Comparison of ENCODE assay signal across 10 mouse cellular contexts in genomic region chr17:46576070-46576469, GRCm38 (mm10). TPM values are rescaled to one million over a fixed set of nuclear protein-coding genes. Genes with fewer than 3 reads are reported as not detected.
DNase-seq lines count a peak whose midpoint lies in the region; ATAC-seq and TF ChIP-seq lines count a peak whose summit lies in the region.
"Had no signal": no experiment of that assay in that cellular context is flagged by ENCODE, and none has a peak within 500 bp of the region (broad histone marks: within the 10 kb centered on the region; RNA-seq: fewer than 3 reads in every experiment).

No protein-coding gene starts in this region.

- TF ChIP-seq POLR2A in heart, adult 2 months (IDR thresholded peaks at IDR 0.05; ENCODE audit: insufficient read depth, low read depth, low read length), result no peak
- no peak for TF ChIP-seq POLR2A in bone marrow, adult 2 months (IDR thresholded peaks at IDR 0.05; ENCODE audit: borderline replicate concordance, control insufficient read depth, low read depth, low read length)

- WGBS in heart, adult 2 months, result 86% methylated on average over 13 of the region's 13 CpGs
- WGBS in bone marrow, adult 2 months, result 68% methylated on average over 13 of the region's 13 CpGs
- WGBS in heart, embryonic 11.5 days (ENCODE audit: insufficient replicate concordance), result 84% methylated on average over 13 of the region's 13 CpGs

- intact Hi-C loops in heart, adult 2 months (cut with DNase I), result no loop called here

- DNase-seq in heart, adult 2 months, result no peak
- no peak for DNase-seq in heart, postnatal 4 days
- peak; percentile 44 to 49 for DNase-seq in B cell, adult 2 months
- no peak for DNase-seq in cerebellum, postnatal 25 days
- DNase-seq: cerebellum, postnatal 14 days; gastrocnemius, postnatal 14 days had no signal

- peak; percentile 58; the same call in 1 of the 2 replicates for ATAC-seq in megakaryocyte progenitor cell, adult 5-6 weeks (replicated peaks; ENCODE audit: poor library complexity)
- no peak for ATAC-seq in heart, embryonic 11.5 days (replicated peaks; ENCODE audit: insufficient number of reproducible peaks, low FRiP score, low TSS enrichment)
- no peak for ATAC-seq in cerebellum, adult (ENCODE audit: insufficient number of reproducible peaks, low FRiP score, low TSS enrichment)

- H3K4me3 ChIP-seq in heart, adult 2 months, result no peak overlapping the region
- H3K4me3 ChIP-seq in bone marrow, adult 2 months (replicated peaks; ENCODE audit: control insufficient read depth, low read depth, low read length), result no peak overlapping the region
- H3K4me3 ChIP-seq in heart, embryonic 11.5 days (ENCODE audit: low read depth, low read length), result no peak overlapping the region

- H3K27ac ChIP-seq in heart, adult 2 months, result no peak overlapping the region
- H3K27ac ChIP-seq in bone marrow, adult 2 months (ENCODE audit: control insufficient read depth, insufficient read depth, low read depth, low read length, poor library complexity), result no peak overlapping the region
- H3K27ac ChIP-seq in heart, embryonic 11.5 days (ENCODE audit: low read depth, low read length), result no peak overlapping the region

- peaks cover 2% of the 10 kb centered on the region for H3K4me1 ChIP-seq in heart, adult 2 months (ENCODE audit: control insufficient read depth, insufficient read depth, low read length)
- no peaks in the 10 kb centered on the region for H3K4me1 ChIP-seq in bone marrow, adult 2 months (ENCODE audit: control insufficient read depth, insufficient read depth, low read length)
- H3K4me1 ChIP-seq in heart, embryonic 11.5 days (ENCODE audit: control insufficient read depth, insufficient read depth, low read length), result no peaks in the 10 kb centered on the region

- no peak overlapping the region for H3K4me2 ChIP-seq in heart, embryonic 11.5 days

- H3K9ac ChIP-seq in heart, adult 2 months (ENCODE audit: low read depth, low read length), result no peak overlapping the region
- no peak overlapping the region for H3K9ac ChIP-seq in heart, embryonic 11.5 days (ENCODE audit: low read depth, low read length)

- no peaks in the 10 kb centered on the region for H3K36me3 ChIP-seq in heart, adult 2 months (ENCODE audit: control insufficient read depth, insufficient read depth, low read length)
- H3K36me3 ChIP-seq in heart, embryonic 11.5 days (ENCODE audit: control insufficient read depth, insufficient read depth, low read length), result peaks cover 58% of the 10 kb centered on the region

- H3K79me2 ChIP-seq in heart, adult 2 months (replicated peaks; ENCODE audit: control insufficient read depth, insufficient read depth, low read length), result no peaks in the 10 kb centered on the region

- TF ChIP-seq EP300 in heart, adult 2 months (IDR thresholded peaks at IDR 0.05; ENCODE audit: insufficient read depth, low read depth, low read length), result no peak

- H3K9me3 ChIP-seq in heart, embryonic 11.5 days (replicated peaks; ENCODE audit: control insufficient read depth, low read length), result 0 out of 2 replicates have a peak, but pooled peaks cover 2% of the 10 kb centered on the region

- peak; percentile 56 for TF ChIP-seq CTCF in heart, adult 2 months (IDR thresholded peaks at IDR 0.05)
- TF ChIP-seq CTCF in bone marrow, adult 2 months (IDR thresholded peaks at IDR 0.05; ENCODE audit: control insufficient read depth, insufficient read depth, low read length), result peak; percentile 58

- H3K27me3 ChIP-seq in heart, adult 2 months (ENCODE audit: control insufficient read depth, insufficient read depth, low read length), result no peaks in the 10 kb centered on the region
- no peaks in the 10 kb centered on the region for H3K27me3 ChIP-seq in heart, embryonic 11.5 days (ENCODE audit: control insufficient read depth, insufficient read depth, low read length)

RNA-seq across cellular contexts. Expression of gene Srf, which starts 20.1 kb away (rescaled TPM):
- 100 to 1,000 TPM in 1 of 2 experiments, 10 to 100 TPM in 1; 91.5 to 106 TPM for total RNA-seq in heart, adult 2 months (2021)
- polyA plus RNA-seq in heart, adult 2 months (2012; rRNA removed), result 223 and 227 TPM in 2 replicates
- total RNA-seq in heart, postnatal 4 days (2021), result 100 to 1,000 TPM; 184 to 210 TPM
- polyA plus RNA-seq in bone marrow, adult 2 months (2011; ENCODE audit: insufficient read depth, insufficient read length, low replicate concordance, missing spikeins), result 14.6 and 17.4 TPM in 2 replicates
- total RNA-seq in megakaryocyte progenitor cell, adult 5-6 weeks (2015), result 36.5 and 43.5 TPM in 2 replicates
- total RNA-seq in megakaryocyte progenitor cell, adult 5-6 weeks (2017), result 40.0 and 47.5 TPM in 2 replicates
- 14.6 and 15.0 TPM in 2 replicates for polyA plus RNA-seq in heart, embryonic 11.5 days (2014; fragmentation: Nextera tagmentation; extraction: Ambion mirVana)

RNA-seq across cellular contexts. Expression of gene Cul9, which starts 29.9 kb away (rescaled TPM):
- total RNA-seq in heart, adult 2 months (2021), result 10 to 100 TPM; 21.6 to 21.9 TPM
- 20.1 and 22.7 TPM in 2 replicates for polyA plus RNA-seq in heart, adult 2 months (2012; rRNA removed)
- total RNA-seq in heart, postnatal 4 days (2021), result 10 to 100 TPM; 12.0 to 12.6 TPM
- polyA plus RNA-seq in bone marrow, adult 2 months (2011; ENCODE audit: insufficient read depth, insufficient read length, low replicate concordance, missing spikeins), result 11.1 and 14.9 TPM in 2 replicates
- 9.2 and 12.4 TPM in 2 replicates for total RNA-seq in megakaryocyte progenitor cell, adult 5-6 weeks (2015)
- total RNA-seq in megakaryocyte progenitor cell, adult 5-6 weeks (2017), result 12.4 and 12.5 TPM in 2 replicates
- polyA plus RNA-seq in heart, embryonic 11.5 days (2014; fragmentation: Nextera tagmentation; extraction: Ambion mirVana), result 2.5 and 4.4 TPM in 2 replicates

RNA-seq across cellular contexts. Expression of gene Ptk7, which starts 53.2 kb away (rescaled TPM):
- 1 to 10 TPM; 2.6 TPM for total RNA-seq in heart, adult 2 months (2021)
- polyA plus RNA-seq in heart, adult 2 months (2012; rRNA removed), result 2.8 and 3.1 TPM in 2 replicates
- total RNA-seq in heart, postnatal 4 days (2021), result 10 to 100 TPM; 34.8 to 36.2 TPM
- polyA plus RNA-seq in bone marrow, adult 2 months (2011; ENCODE audit: insufficient read depth, insufficient read length, low replicate concordance, missing spikeins), result 0.68 and 3.9 TPM in 2 replicates
- total RNA-seq in megakaryocyte progenitor cell, adult 5-6 weeks (2015), result 1.4 and 2.0 TPM in 2 replicates
- 3.0 and 3.6 TPM in 2 replicates for total RNA-seq in megakaryocyte progenitor cell, adult 5-6 weeks (2017)
- polyA plus RNA-seq in heart, embryonic 11.5 days (2014; fragmentation: Nextera tagmentation; extraction: Ambion mirVana), result 18.8 and 22.8 TPM in 2 replicates

Comparison
In these comparisons a context has a peak if more than half of its experiments do, and no peak if none do; other contexts are left out.
1. RNA of gene Ptk7, which starts 53.2 kb away (total RNA-seq): 34.8 to 36.2 TPM in heart, postnatal 4 days; 1.4 to 3.6 TPM in megakaryocyte progenitor cell, adult 5-6 weeks and 2.6 TPM in heart, adult 2 months; every median in the first group is over 4 times any median in the second.
2. DNase-seq: peak in B cell, adult 2 months (2 of 2); none in heart, adult 2 months (0 of 2), heart, postnatal 4 days (single experiment) and cerebellum, postnatal 25 days (0 of 2).